Mouse (Mus musculus): ENCODE data around the gene Clca4b.
"Not testable (repeated sequence)": the region's sequence is repeated elsewhere in the genome, so short reads cannot be mapped to it uniquely, and the experiment has no call there.

Gene Clca4b

GRCm38 (mm10) chr3:144932335-144932734, at the start of gene Clca4b:
Gene Clca4b (minus strand): TSS chr3:144932529.
- no peak for DNase-seq (ENCODE audit: low spot score in 2 of 2)

GRCm38 (mm10) chr3:144980551-144980950, 48.2 kb upstream of the Clca4b start:
- DNase-seq (ENCODE audit: low spot score in 2 of 2), result no peak

GRCm38 (mm10) chr3:144977631-144978030, 45.3 kb upstream of the Clca4b start:
- DNase-seq (ENCODE audit: low spot score in 2 of 2), result no peak

GRCm38 (mm10) chr3:144976091-144976490, 43.8 kb upstream of the Clca4b start:
- DNase-seq (ENCODE audit: low spot score in 2 of 2), result no peak

GRCm38 (mm10) chr3:144974945-144975344, 42.6 kb upstream of the Clca4b start, which contains the start of gene Clca4a:
Gene Clca4a (minus strand): TSS chr3:144975045.
- DNase-seq (ENCODE audit: low spot score in 2 of 2), result no peak

- DNase-seq (ENCODE audit: low spot score in 2 of 2), result no peak
Observed at GRCm38 (mm10) chr3:144971553-144972270, 39.4 kb upstream of the Clca4b start.

GRCm38 (mm10) chr3:144969755-144970154, 37.4 kb upstream of the Clca4b start:
- no peak for DNase-seq (ENCODE audit: low spot score in 2 of 2)

GRCm38 (mm10) chr3:144966074-144966473, 33.7 kb upstream of the Clca4b start:
- DNase-seq (ENCODE audit: low spot score in 2 of 2), result no peak

GRCm38 (mm10) chr3:144950829-144951228, 18.5 kb upstream of the Clca4b start:
- no peak for DNase-seq (ENCODE audit: low spot score in 2 of 2)

GRCm38 (mm10) chr3:144947376-144947775, 15.0 kb upstream of the Clca4b start:
- DNase-seq (ENCODE audit: low spot score in 2 of 2), result not testable (repeated sequence)

- not testable (repeated sequence) for DNase-seq (ENCODE audit: low spot score in 2 of 2)
Observed at GRCm38 (mm10) chr3:144933625-144934024, 1.3 kb upstream of the Clca4b start.

- DNase-seq (ENCODE audit: low spot score in 2 of 2), result no peak
Observed at GRCm38 (mm10) chr3:144933011-144933491, 722 bp upstream of the Clca4b start.

- DNase-seq (ENCODE audit: low spot score in 2 of 2), result no peak
Observed at GRCm38 (mm10) chr3:144914014-144914413, 18.3 kb downstream of the Clca4b start.

GRCm38 (mm10) chr3:144897042-144897678, 35.2 kb downstream of the Clca4b start:
- no peak for DNase-seq (ENCODE audit: low spot score in 2 of 2)

GRCm38 (mm10) chr3:144890246-144890758, 42.0 kb downstream of the Clca4b start:
- no peak for DNase-seq (ENCODE audit: low spot score in 2 of 2)

GRCm38 (mm10) chr3:144886957-144887356, 45.4 kb downstream of the Clca4b start:
- no peak for DNase-seq (ENCODE audit: low spot score in 2 of 2)

GRCm38 (mm10) chr3:144872012-144872411, 60.3 kb downstream of the Clca4b start:
- not testable (repeated sequence) for DNase-seq (ENCODE audit: low spot score in 2 of 2)

Measured in right cerebral cortex, postnatal 10 days (tissue).